Mouse (Mus musculus): ENCODE results near the gene Bpi.

The Bpi gene

GRCm38 (mm10) chr2:158285655-158286054, 27.8 kb downstream of the Bpi start:
- DNase-seq (ENCODE audit: low spot score in 2 of 2): no peak

- DNase-seq (ENCODE audit: low spot score in 2 of 2): no peak
Measured at GRCm38 (mm10) chr2:158295700-158296099, 37.8 kb downstream of the Bpi start.

GRCm38 (mm10) chr2:158299203-158299602, 41.3 kb downstream of the Bpi start:
- DNase-seq (ENCODE audit: low spot score in 2 of 2): no peak

GRCm38 (mm10) chr2:158299731-158300130, 41.8 kb downstream of the Bpi start:
- DNase-seq (ENCODE audit: low spot score in 2 of 2): no peak

- no peak for DNase-seq (ENCODE audit: low spot score in 2 of 2)
Measured at GRCm38 (mm10) chr2:158302807-158303206, 44.9 kb downstream of the Bpi start.

- DNase-seq (ENCODE audit: low spot score in 2 of 2): no peak
Measured at GRCm38 (mm10) chr2:158305948-158306695, 48.2 kb downstream of the Bpi start, which contains the start of gene Lbp. Lbp (plus strand) TSS chr2:158306493.

- no peak for DNase-seq (ENCODE audit: low spot score in 2 of 2)
Measured at GRCm38 (mm10) chr2:158306696-158307049, 48.8 kb downstream of the Bpi start.

- DNase-seq (ENCODE audit: low spot score in 2 of 2): no peak
Measured at GRCm38 (mm10) chr2:158308276-158308675, 50.4 kb downstream of the Bpi start.

GRCm38 (mm10) chr2:158313089-158313488, 55.2 kb downstream of the Bpi start:
- no peak for DNase-seq (ENCODE audit: low spot score in 2 of 2)

- DNase-seq (ENCODE audit: low spot score in 2 of 2): no peak
Measured at GRCm38 (mm10) chr2:158316371-158316770, 58.5 kb downstream of the Bpi start.

GRCm38 (mm10) chr2:158317026-158317425, 59.1 kb downstream of the Bpi start:
- no peak for DNase-seq (ENCODE audit: low spot score in 2 of 2)

- no peak for DNase-seq (ENCODE audit: low spot score in 2 of 2)
Measured at GRCm38 (mm10) chr2:158321596-158321995, 63.7 kb downstream of the Bpi start.

GRCm38 (mm10) chr2:158322845-158323244, 65.0 kb downstream of the Bpi start:
- no peak for DNase-seq (ENCODE audit: low spot score in 2 of 2)

GRCm38 (mm10) chr2:158324531-158325190, 66.8 kb downstream of the Bpi start:
- DNase-seq (ENCODE audit: low spot score in 2 of 2): no peak

- no peak for DNase-seq (ENCODE audit: low spot score in 2 of 2)
Measured at GRCm38 (mm10) chr2:158325609-158326008, 67.7 kb downstream of the Bpi start.

All from spleen, postnatal 36 days (tissue).